In genomic region chr10:60351761-60352455, GRCm38 (mm10) we compare ENCODE assay signal across 7 mouse cellular contexts. TPM values are rescaled to one million over a fixed set of nuclear protein-coding genes. Genes with fewer than 3 reads are reported as not detected.
DNase-seq lines count a peak whose midpoint lies in the region; ATAC-seq lines count a peak whose summit lies in the region.

No protein-coding gene starts in this region.

- H3K27ac ChIP-seq in liver, embryonic 15.5 days (replicated peaks), result peak overlapping the region; percentile 94
- peak overlapping the region; percentile 78 for H3K27ac ChIP-seq in neural tube, embryonic 13.5 days (replicated peaks)

- ATAC-seq in inflammation-experienced regulatory T-cells, adult 6 months, result peak; percentile 62
- 0 out of 2 replicates have a peak, but pooled peaks have one; percentile 7 for ATAC-seq in liver, embryonic 15.5 days (ENCODE audit: insufficient read depth)
- peak; percentile 60 for ATAC-seq in neural tube, embryonic 13.5 days (ENCODE audit: low read depth)

- no peaks in the 10 kb centered on the region for H3K27me3 ChIP-seq in liver, embryonic 15.5 days
- peaks cover 14% of the 10 kb centered on the region for H3K27me3 ChIP-seq in neural tube, embryonic 13.5 days

- H3K4me2 ChIP-seq in liver, embryonic 15.5 days, result peak overlapping the region; percentile 87
- H3K4me2 ChIP-seq in neural tube, embryonic 13.5 days, result peak overlapping the region; percentile 16; the same call in 1 of the 2 replicates

- WGBS in liver, embryonic 15.5 days (ENCODE audit: insufficient replicate concordance), result 31% methylated on average over 7 of the region's 7 CpGs
- 17% methylated on average over 7 of the region's 7 CpGs for WGBS in neural tube, embryonic 13.5 days

- H3K9ac ChIP-seq in liver, embryonic 15.5 days, result 0 out of 2 replicates have a peak overlapping the region, but pooled peaks have one; percentile 25
- no peak overlapping the region for H3K9ac ChIP-seq in neural tube, embryonic 13.5 days

- DNase-seq in CD8-positive naive resting alpha-beta T cell, adult 2 months (ENCODE audit: low read depth in 2 of 2, low spot score in 2 of 2), result peak; percentile 83 to 84
- DNase-seq in adipocyte (ENCODE audit: low spot score), result peak; percentile 92
- peak; percentile 74 for DNase-seq in gastrocnemius, postnatal 14 days
- no peak for DNase-seq in layer of hippocampus, adult 18-20 months (ENCODE audit: low spot score in 2 of 2)

- no peaks in the 10 kb centered on the region for H3K9me3 ChIP-seq in liver, embryonic 15.5 days (replicated peaks)
- no peaks in the 10 kb centered on the region for H3K9me3 ChIP-seq in neural tube, embryonic 13.5 days

- H3K4me3 ChIP-seq in liver, embryonic 15.5 days (replicated peaks), result no peak overlapping the region
- H3K4me3 ChIP-seq in neural tube, embryonic 13.5 days, result no peak overlapping the region

- peaks cover 58% of the 10 kb centered on the region for H3K4me1 ChIP-seq in liver, embryonic 15.5 days (replicated peaks)
- peaks cover 55% of the 10 kb centered on the region for H3K4me1 ChIP-seq in neural tube, embryonic 13.5 days (replicated peaks)

- no peaks in the 10 kb centered on the region for H3K36me3 ChIP-seq in liver, embryonic 15.5 days (replicated peaks)
- H3K36me3 ChIP-seq in neural tube, embryonic 13.5 days, result no peaks in the 10 kb centered on the region

- intact Hi-C loops in gastrocnemius, postnatal 14 days (cut with DNase I; ENCODE audit: low total_unique reads), result no loop called here

RNA-seq across cellular contexts. Expression of gene Vsir, which starts 5.3 kb away (rescaled TPM):
- 10 to 100 TPM; 12.9 to 14.7 TPM for total RNA-seq in gastrocnemius, postnatal 14 days (2021)
- 100 to 1,000 TPM; 181 to 200 (median 196) TPM for polyA plus RNA-seq in inflammation-experienced regulatory T-cells, adult 6 months (2017; shearing (Covaris generic))
- 11.0 and 11.4 TPM in 2 replicates for polyA plus RNA-seq in liver, embryonic 15.5 days (2015; fragmentation: Nextera tagmentation; extraction: Ambion mirVana)
- 2.8 and 3.0 TPM in 2 replicates for polyA plus RNA-seq in neural tube, embryonic 13.5 days (2015; fragmentation: Nextera tagmentation; extraction: Ambion mirVana)
- total RNA-seq in layer of hippocampus, adult 18-20 months (2021), result 10 to 100 TPM; 23.9 to 26.0 TPM

RNA-seq across cellular contexts. Expression of gene Gm17455, which starts 47.6 kb away (rescaled TPM):
- total RNA-seq in gastrocnemius, postnatal 14 days (2021), result under 1 TPM in 1 of 2 experiments, not detected in 1; 0.27 TPM
- 1 to 10 TPM in 2 of 3 experiments, under 1 TPM in 1; 0.79 to 3.3 (median 1.5) TPM for polyA plus RNA-seq in inflammation-experienced regulatory T-cells, adult 6 months (2017; shearing (Covaris generic))
- 0.22 TPM in 1 of 2 replicates, not detected in the other for polyA plus RNA-seq in liver, embryonic 15.5 days (2015; fragmentation: Nextera tagmentation; extraction: Ambion mirVana)
- polyA plus RNA-seq in neural tube, embryonic 13.5 days (2015; fragmentation: Nextera tagmentation; extraction: Ambion mirVana), result 4.9 and 12.3 TPM in 2 replicates
- not detected for total RNA-seq in layer of hippocampus, adult 18-20 months (2021)

Comparison
In these comparisons a context has a peak if more than half of its experiments do, and no peak if none do; other contexts are left out.
1. DNase-seq: peak in CD8-positive naive resting alpha-beta T cell, adult 2 months (2 of 2), adipocyte (single experiment) and gastrocnemius, postnatal 14 days (single experiment); none in layer of hippocampus, adult 18-20 months (0 of 2).
2. ATAC-seq: peak in every context shown above with its lines; median percentile 62 in inflammation-experienced regulatory T-cells, adult 6 months; 60 in neural tube, embryonic 13.5 days; 7 in liver, embryonic 15.5 days.
3. RNA of gene Vsir, which starts 5.3 kb away (polyA plus RNA-seq): 181 to 200 TPM in inflammation-experienced regulatory T-cells, adult 6 months; 11.0 to 11.4 TPM in liver, embryonic 15.5 days and 2.8 to 3.0 TPM in neural tube, embryonic 13.5 days; every median in the first group is over 10 times any median in the second.